Mouse (Mus musculus): ENCODE data around the gene Slc25a33. TPM values are rescaled to one million over a fixed set of nuclear protein-coding genes. Genes with fewer than 3 reads are reported as not detected.

The Slc25a33 gene
- polyA plus RNA-seq, 1 experiment from 2014 or later, result 24.9 TPM

GRCm38 (mm10) chr4:149806699-149807381 lies 32.8 kb upstream of the Slc25a33 start:
- ATAC-seq (ENCODE audit: low FRiP score, low read depth), result peak; percentile 61; the same call in 1 of the 2 replicates
- WGBS, result 51% methylated on average over 19 of the region's 19 CpGs
- peaks cover 13% of the 10 kb centered on the region for H3K27me3 ChIP-seq (replicated peaks)

GRCm38 (mm10) chr4:149802269-149802668 lies 28.2 kb upstream of the Slc25a33 start:
- H3K4me3 ChIP-seq, result no peak overlapping the region
- WGBS, result 34% methylated on average over 9 of the region's 9 CpGs
- H3K4me1 ChIP-seq, result peaks cover 8% of the 10 kb centered on the region; the same call in 1 of the 2 replicates
- no peak overlapping the region for H3K4me2 ChIP-seq (replicated peaks)
- H3K36me3 ChIP-seq, result no peaks in the 10 kb centered on the region
- no peak overlapping the region for H3K9ac ChIP-seq
- H3K27me3 ChIP-seq (replicated peaks), result no peaks in the 10 kb centered on the region
- ATAC-seq (ENCODE audit: low FRiP score, low read depth), result no peak
- H3K27ac ChIP-seq, result no peak overlapping the region
- H3K9me3 ChIP-seq, result no peaks in the 10 kb centered on the region

More at GRCm38 (mm10) chr4:149806699-149807381, 32.8 kb upstream of the Slc25a33 start:
- Histone ChIP-seq H3K4me1 (peaks cover 11% of the 10 kb centered on the region; the same call in 1 of the 2 replicates), H3K9ac (no peak overlapping the region), H3K4me2 (replicated peaks) (no peak overlapping the region), H3K36me3 (no peaks in the 10 kb centered on the region), H3K4me3 (no peak overlapping the region), H3K9me3 (no peaks in the 10 kb centered on the region), H3K27ac (no peak overlapping the region)

- 89% methylated on average over 2 of the region's 2 CpGs for WGBS
- Histone ChIP-seq H3K4me2 (replicated peaks) (no peak overlapping the region), H3K9ac (no peak overlapping the region), H3K27ac (no peak overlapping the region), H3K4me3 (no peak overlapping the region), H3K9me3 (no peaks in the 10 kb centered on the region), H3K27me3 (replicated peaks) (no peaks in the 10 kb centered on the region), H3K36me3 (no peaks in the 10 kb centered on the region), H3K4me1 (peaks cover 8% of the 10 kb centered on the region; the same call in 1 of the 2 replicates)
- ATAC-seq (ENCODE audit: low FRiP score, low read depth), result no peak
Measured at GRCm38 (mm10) chr4:149800576-149800975, 26.5 kb upstream of the Slc25a33 start.

- H3K4me3 ChIP-seq, result no peak overlapping the region
- H3K9ac ChIP-seq, result no peak overlapping the region
- H3K36me3 ChIP-seq, result no peaks in the 10 kb centered on the region
- H3K9me3 ChIP-seq, result no peaks in the 10 kb centered on the region
- H3K4me1 ChIP-seq, result peaks cover 8% of the 10 kb centered on the region; the same call in 1 of the 2 replicates
- ATAC-seq (ENCODE audit: low FRiP score, low read depth), result no peak
- no peak overlapping the region for H3K27ac ChIP-seq
- no peak overlapping the region for H3K4me2 ChIP-seq (replicated peaks)
- H3K27me3 ChIP-seq (replicated peaks), result no peaks in the 10 kb centered on the region
- 93% methylated on average over 6 of the region's 6 CpGs for WGBS
Measured at GRCm38 (mm10) chr4:149800172-149800464, 26.0 kb upstream of the Slc25a33 start.

- 88% methylated on average over 16 of the region's 16 CpGs for WGBS
- no peak overlapping the region for H3K4me2 ChIP-seq (replicated peaks)
- H3K9me3 ChIP-seq, result no peaks in the 10 kb centered on the region
- no peak overlapping the region for H3K4me3 ChIP-seq
- no peak overlapping the region for H3K9ac ChIP-seq
- ATAC-seq (ENCODE audit: low FRiP score, low read depth), result no peak
- no peaks in the 10 kb centered on the region for H3K27me3 ChIP-seq (replicated peaks)
- no peaks in the 10 kb centered on the region for H3K36me3 ChIP-seq
- H3K4me1 ChIP-seq, result peaks cover 8% of the 10 kb centered on the region; the same call in 1 of the 2 replicates
- H3K27ac ChIP-seq, result no peak overlapping the region
Measured at GRCm38 (mm10) chr4:149799346-149800171, 25.5 kb upstream of the Slc25a33 start.

GRCm38 (mm10) chr4:149798684-149799309 lies 24.7 kb upstream of the Slc25a33 start:
- Histone ChIP-seq H3K27me3 (replicated peaks) (no peaks in the 10 kb centered on the region), H3K27ac (no peak overlapping the region), H3K4me1 (peaks cover 8% of the 10 kb centered on the region; the same call in 1 of the 2 replicates), H3K4me3 (no peak overlapping the region), H3K4me2 (replicated peaks) (no peak overlapping the region), H3K9ac (no peak overlapping the region), H3K9me3 (no peaks in the 10 kb centered on the region), H3K36me3 (no peaks in the 10 kb centered on the region)
- ATAC-seq (ENCODE audit: low FRiP score, low read depth), result no peak
- WGBS, result 28% methylated on average over 7 of the region's 7 CpGs

GRCm38 (mm10) chr4:149798116-149798515 lies 24.0 kb upstream of the Slc25a33 start:
- H3K9me3 ChIP-seq, result no peaks in the 10 kb centered on the region
- no peak overlapping the region for H3K4me2 ChIP-seq (replicated peaks)
- H3K4me1 ChIP-seq, result peaks cover 8% of the 10 kb centered on the region; the same call in 1 of the 2 replicates
- 58% methylated on average over 2 of the region's 2 CpGs for WGBS
- no peak overlapping the region for H3K4me3 ChIP-seq
- H3K9ac ChIP-seq, result no peak overlapping the region
- no peak overlapping the region for H3K27ac ChIP-seq
- ATAC-seq (ENCODE audit: low FRiP score, low read depth), result no peak
- no peaks in the 10 kb centered on the region for H3K27me3 ChIP-seq (replicated peaks)
- no peaks in the 10 kb centered on the region for H3K36me3 ChIP-seq

- no peaks in the 10 kb centered on the region for H3K36me3 ChIP-seq
- 86% methylated on average over 1 of the region's 1 CpGs for WGBS
- no peak overlapping the region for H3K9ac ChIP-seq
- H3K27me3 ChIP-seq (replicated peaks), result no peaks in the 10 kb centered on the region
- no peaks in the 10 kb centered on the region for H3K9me3 ChIP-seq
- no peak for ATAC-seq (ENCODE audit: low FRiP score, low read depth)
- H3K27ac ChIP-seq, result no peak overlapping the region
- H3K4me1 ChIP-seq, result peaks cover 8% of the 10 kb centered on the region; the same call in 1 of the 2 replicates
- no peak overlapping the region for H3K4me2 ChIP-seq (replicated peaks)
- no peak overlapping the region for H3K4me3 ChIP-seq
Measured at GRCm38 (mm10) chr4:149797220-149797610, 23.1 kb upstream of the Slc25a33 start.

GRCm38 (mm10) chr4:149796567-149797219 lies 22.6 kb upstream of the Slc25a33 start:
- WGBS, result 88% methylated on average over 14 of the region's 14 CpGs
- no peak overlapping the region for H3K9ac ChIP-seq
- H3K27me3 ChIP-seq (replicated peaks), result no peaks in the 10 kb centered on the region
- no peaks in the 10 kb centered on the region for H3K36me3 ChIP-seq
- no peak for ATAC-seq (ENCODE audit: low FRiP score, low read depth)
- H3K4me3 ChIP-seq, result no peak overlapping the region
- peaks cover 8% of the 10 kb centered on the region; the same call in 1 of the 2 replicates for H3K4me1 ChIP-seq
- no peak overlapping the region for H3K27ac ChIP-seq
- no peak overlapping the region for H3K4me2 ChIP-seq (replicated peaks)
- H3K9me3 ChIP-seq, result no peaks in the 10 kb centered on the region

- WGBS, result 85% methylated on average over 7 of the region's 7 CpGs
- Histone ChIP-seq H3K36me3 (no peaks in the 10 kb centered on the region), H3K9me3 (no peaks in the 10 kb centered on the region), H3K9ac (no peak overlapping the region), H3K27me3 (replicated peaks) (no peaks in the 10 kb centered on the region), H3K4me3 (no peak overlapping the region), H3K4me2 (replicated peaks) (no peak overlapping the region), H3K4me1 (peaks cover 8% of the 10 kb centered on the region; the same call in 1 of the 2 replicates), H3K27ac (no peak overlapping the region)
- ATAC-seq (ENCODE audit: low FRiP score, low read depth), result no peak
Measured at GRCm38 (mm10) chr4:149794966-149795477, 20.9 kb upstream of the Slc25a33 start.

- WGBS, result 61% methylated on average over 8 of the region's 8 CpGs
- H3K36me3 ChIP-seq, result no peaks in the 10 kb centered on the region
- ATAC-seq (ENCODE audit: low FRiP score, low read depth), result no peak
- no peak overlapping the region for H3K9ac ChIP-seq
- no peaks in the 10 kb centered on the region for H3K9me3 ChIP-seq
- peaks cover 7% of the 10 kb centered on the region; the same call in 1 of the 2 replicates for H3K4me1 ChIP-seq
- H3K4me3 ChIP-seq, result no peak overlapping the region
- H3K27ac ChIP-seq, result no peak overlapping the region
- no peak overlapping the region for H3K4me2 ChIP-seq (replicated peaks)
- no peaks in the 10 kb centered on the region for H3K27me3 ChIP-seq (replicated peaks)
Measured at GRCm38 (mm10) chr4:149794010-149794338, 19.9 kb upstream of the Slc25a33 start.

All from neural tube, embryonic 12.5 days (tissue).